Mouse (Mus musculus) stomach, embryonic 14.5 days (tissue): Measurements from ENCODE around the gene Ipcef1. TPM values are rescaled to one million over a fixed set of nuclear protein-coding genes. Genes with fewer than 3 reads are reported as not detected.
A peak's percentile ranks its signal among the peaks of the same experiment; 100 is the strongest.

Experiments used
- ATAC-seq: fragments of 200-750 bp; cut with Nextera tagmentation; 2 replicates; pipeline ENCODE4 v1.8.0; 2017; ENCODE audit warnings: low read depth, moderate TSS enrichment; ENCODE audit not compliant: insufficient number of reproducible peaks, insufficient read depth, low FRiP score
- H3K27ac ChIP-seq: fragments of 300-500 bp; sonication (generic); 2 replicates; pipeline ENCODE4 v1.5.1; 2014; ENCODE audit warnings: mild to moderate bottlenecking, low read length, moderate library complexity, mixed read lengths
- H3K27me3 ChIP-seq: fragments of 300-500 bp; sonication (generic); 2 replicates; pipeline ENCODE4 v1.6.1; 2014; ENCODE audit warnings: low read length, control low read depth, mixed read lengths; ENCODE audit not compliant: control insufficient read depth, insufficient read depth
- H3K36me3 ChIP-seq: fragments of 300-500 bp; sonication (generic); 2 replicates; pipeline ENCODE4 v1.6.1; 2014; ENCODE audit warnings: mild to moderate bottlenecking, control low read depth, low read length, moderate library complexity, mixed read lengths; ENCODE audit not compliant: control insufficient read depth, insufficient read depth
- H3K4me1 ChIP-seq: fragments of 300-500 bp; sonication (generic); 2 replicates; pipeline ENCODE4 v1.6.1; 2014; ENCODE audit warnings: low read length, control low read depth, mixed read lengths; ENCODE audit not compliant: control insufficient read depth, insufficient read depth
- H3K4me2 ChIP-seq: fragments of 300-500 bp; sonication (generic); replicated peaks from 2 replicates; pipeline ENCODE4 v1.6.1; 2014; ENCODE audit warnings: low read depth, low read length, control low read depth
- H3K4me3 ChIP-seq: fragments of 300-500 bp; sonication (generic); 2 replicates; pipeline ENCODE4 v1.5.1; 2014; ENCODE audit warnings: low read depth, low read length, control low read depth
- H3K9ac ChIP-seq: fragments of 300-500 bp; sonication (generic); replicated peaks from 2 replicates; pipeline ENCODE4 v1.6.1; 2014; ENCODE audit warnings: low read depth, mild to moderate bottlenecking, control low read depth, low read length, moderate library complexity, mixed read lengths
- H3K9me3 ChIP-seq: fragments of 300-500 bp; sonication (generic); 2 replicates; pipeline ENCODE4 v1.6.1; 2016; ENCODE audit warnings: low read depth, low read length, control low read depth; ENCODE audit not compliant: control insufficient read depth
- WGBS: fragments of 180-500 bp; shearing (Covaris S2); extraction: QIAGEN DNeasy Blood & Tissue Kit; methylation state at CpG from one replicate; pipeline ENCODE4 v1.1.7; 2014; 5-methylcytosine and 5-hydroxymethylcytosine counted together
- polyA plus RNA-seq: library from polyadenylated mRNA; unstranded; fragments of >200 nt; fragmentation: Nextera tagmentation; extraction: Ambion mirVana; gene quantifications from 2 replicates; pipeline ENCODE4 v1.2.1, GENCODE M21; 2014

Ipcef1 gene
- 0.87 and 1.0 TPM in 2 replicates for polyA plus RNA-seq

GRCm38 (mm10) chr10:7052315-7053017 lies at the start of gene Ipcef1:
TSS of gene Ipcef1 (minus strand) at chr10:7052478.
- no peaks in the 10 kb centered on the region for H3K36me3 ChIP-seq
- no peak within 1 kb of the TSS for H3K9ac ChIP-seq
- H3K4me2 ChIP-seq, result 0 out of 2 replicates have a peak within 1 kb of the TSS, but pooled peaks have one; percentile 2
- no peaks in the 10 kb centered on the region for H3K27me3 ChIP-seq
- peak; percentile 69 for ATAC-seq
- H3K4me1 ChIP-seq, result 0 out of 2 replicates have a peak, but pooled peaks cover 8% of the 10 kb centered on the region
- H3K9me3 ChIP-seq, result no peaks in the 10 kb centered on the region
- no peak within 1 kb of the TSS for H3K4me3 ChIP-seq
- peak within 1 kb of the TSS; percentile 68; the same call in 1 of the 2 replicates for H3K27ac ChIP-seq
- 20% methylated on average over 12 of the region's 12 CpGs for WGBS

- ATAC-seq, result no peak
- WGBS, result 85% methylated on average over 1 of the region's 1 CpGs
- no peaks in the 10 kb centered on the region for H3K9me3 ChIP-seq
Measured at GRCm38 (mm10) chr10:7077971-7078370, 25.7 kb upstream of the Ipcef1 start.

GRCm38 (mm10) chr10:7077389-7077808 lies 25.1 kb upstream of the Ipcef1 start:
- H3K4me1 ChIP-seq, result no peaks in the 10 kb centered on the region
- no peaks in the 10 kb centered on the region for H3K9me3 ChIP-seq
- no peak overlapping the region for H3K4me3 ChIP-seq
- ATAC-seq, result no peak
- no peak overlapping the region for H3K9ac ChIP-seq
- no peaks in the 10 kb centered on the region for H3K36me3 ChIP-seq
- WGBS, result 36% methylated on average over 7 of the region's 7 CpGs
- no peaks in the 10 kb centered on the region for H3K27me3 ChIP-seq
- peak overlapping the region; percentile 71; the same call in 1 of the 2 replicates for H3K27ac ChIP-seq
- H3K4me2 ChIP-seq, result no peak overlapping the region

More at GRCm38 (mm10) chr10:7077971-7078370, 25.7 kb upstream of the Ipcef1 start:
- Histone ChIP-seq H3K4me1 (no peaks in the 10 kb centered on the region), H3K4me2 (no peak overlapping the region), H3K27me3 (no peaks in the 10 kb centered on the region), H3K4me3 (no peak overlapping the region), H3K27ac (no peak overlapping the region), H3K36me3 (no peaks in the 10 kb centered on the region), H3K9ac (no peak overlapping the region)

- peak overlapping the region; percentile 33 for H3K4me2 ChIP-seq
- no peaks in the 10 kb centered on the region for H3K4me1 ChIP-seq
- peak overlapping the region; percentile 78 for H3K27ac ChIP-seq
- WGBS, result 21% methylated on average over 7 of the region's 8 CpGs
- no peak overlapping the region for H3K9ac ChIP-seq
- no peaks in the 10 kb centered on the region for H3K9me3 ChIP-seq
- no peaks in the 10 kb centered on the region for H3K36me3 ChIP-seq
- H3K4me3 ChIP-seq, result no peak overlapping the region
- H3K27me3 ChIP-seq, result no peaks in the 10 kb centered on the region
- ATAC-seq, result peak; percentile 66; the same call in 1 of the 2 replicates
Measured at GRCm38 (mm10) chr10:7076662-7077211, 24.5 kb upstream of the Ipcef1 start.

- no peaks in the 10 kb centered on the region for H3K36me3 ChIP-seq
- 8% methylated on average over 8 of the region's 8 CpGs for WGBS
- peak; percentile 82 for ATAC-seq
- H3K27ac ChIP-seq, result peak overlapping the region; percentile 78
- no peaks in the 10 kb centered on the region for H3K27me3 ChIP-seq
- no peaks in the 10 kb centered on the region for H3K4me1 ChIP-seq
- H3K4me2 ChIP-seq, result peak overlapping the region; percentile 33
- H3K9ac ChIP-seq, result no peak overlapping the region
- H3K4me3 ChIP-seq, result no peak overlapping the region
- H3K9me3 ChIP-seq, result no peaks in the 10 kb centered on the region
Measured at GRCm38 (mm10) chr10:7076201-7076600, 23.9 kb upstream of the Ipcef1 start.

GRCm38 (mm10) chr10:7075661-7076060 lies 23.4 kb upstream of the Ipcef1 start:
- no peaks in the 10 kb centered on the region for H3K9me3 ChIP-seq
- no peak; the same call in 1 of the 2 replicates for ATAC-seq
- 87% methylated on average over 2 of the region's 2 CpGs for WGBS

GRCm38 (mm10) chr10:7074231-7074630 lies 22.0 kb upstream of the Ipcef1 start:
- Histone ChIP-seq H3K27ac (no peak overlapping the region), H3K36me3 (no peaks in the 10 kb centered on the region), H3K4me2 (no peak overlapping the region), H3K9ac (no peak overlapping the region), H3K4me3 (no peak overlapping the region), H3K4me1 (no peaks in the 10 kb centered on the region), H3K27me3 (no peaks in the 10 kb centered on the region), H3K9me3 (no peaks in the 10 kb centered on the region)
- WGBS, result 91% methylated on average over 2 of the region's 2 CpGs
- no peak for ATAC-seq

More at GRCm38 (mm10) chr10:7075661-7076060, 23.4 kb upstream of the Ipcef1 start:
- Histone ChIP-seq H3K4me2 (no peak overlapping the region), H3K36me3 (no peaks in the 10 kb centered on the region), H3K9ac (no peak overlapping the region), H3K27ac (peak overlapping the region; percentile 21; the same call in 1 of the 2 replicates), H3K27me3 (no peaks in the 10 kb centered on the region), H3K4me1 (no peaks in the 10 kb centered on the region), H3K4me3 (no peak overlapping the region)

GRCm38 (mm10) chr10:7070924-7071323 lies 18.6 kb upstream of the Ipcef1 start:
- Histone ChIP-seq H3K27me3 (no peaks in the 10 kb centered on the region), H3K27ac (no peak overlapping the region; the same call in 1 of the 2 replicates), H3K9ac (no peak overlapping the region), H3K36me3 (no peaks in the 10 kb centered on the region), H3K4me3 (no peak overlapping the region), H3K9me3 (no peaks in the 10 kb centered on the region), H3K4me1 (no peaks in the 10 kb centered on the region), H3K4me2 (no peak overlapping the region)
- WGBS, result 65% methylated on average over 5 of the region's 5 CpGs
- no peak for ATAC-seq
